Mouse (Mus musculus): ENCODE data around the gene Btbd9.
"Not testable (repeated sequence)": the region's sequence is repeated elsewhere in the genome, so short reads cannot be mapped to it uniquely, and the experiment has no call there.

DNA sequence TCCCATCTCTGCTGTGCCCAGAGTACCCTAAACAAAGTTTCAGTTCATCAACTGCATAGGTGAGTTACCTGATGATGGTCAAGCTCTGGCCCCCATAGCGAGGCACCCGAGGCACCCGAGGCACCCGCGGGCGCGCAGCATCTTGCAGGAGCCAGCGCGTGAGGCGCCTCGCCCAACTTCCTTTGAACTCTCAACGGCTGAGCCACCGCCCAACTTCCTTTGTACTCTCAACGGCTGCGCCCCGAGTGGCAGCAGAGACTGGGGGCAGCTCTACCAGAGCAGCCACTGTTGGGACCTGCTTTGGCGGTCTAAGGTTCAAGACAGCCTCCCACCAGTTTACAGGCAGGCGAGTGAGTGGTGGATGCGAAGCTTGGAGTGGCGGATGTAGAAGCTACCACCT, 47.8 kb upstream of the Btbd9 start, which contains the start of gene Dnah8:
- TF ChIP-seq CTCF (IDR thresholded peaks at IDR 0.05; ENCODE audit: extremely low read depth, insufficient read depth, insufficient read length, insufficient replicate concordance); POLR2A (IDR thresholded peaks at IDR 0.05; ENCODE audit: low read depth, low read length): not testable (repeated sequence)
